Mouse (Mus musculus) G1E (cell line): ENCODE measurements around the gene Syvn1. TPM values are rescaled to one million over a fixed set of nuclear protein-coding genes. Genes with fewer than 3 reads are reported as not detected.

Experiments used
- ATAC-seq: 2 replicates; pipeline ENCODE4 v1.8.0; 2016; ENCODE audit warnings: mild to moderate bottlenecking; ENCODE audit not compliant: insufficient number of reproducible peaks, poor library complexity, low FRiP score, severe bottlenecking; ENCODE audit errors: extremely low read depth
- DNase-seq: peaks from one replicate; pipeline ENCODE4 v3.0.0; 2012; ENCODE audit warnings: low spot score
- H3K27me3 ChIP-seq: 2 replicates; pipeline ENCODE4 v1.6.1; 2012; ENCODE audit warnings: mild to moderate bottlenecking, low read length, inconsistent platforms; ENCODE audit not compliant: insufficient read depth
- H3K36me3 ChIP-seq: replicated peaks from 2 replicates; pipeline ENCODE3; 2012; ENCODE audit warnings: mild to moderate bottlenecking, inconsistent platforms
- H3K4me1 ChIP-seq: 2 replicates; pipeline ENCODE4 v1.6.1; 2012; ENCODE audit warnings: low read depth, low read length, inconsistent platforms, mixed read lengths; ENCODE audit not compliant: insufficient read depth
- H3K4me3 ChIP-seq: 2 replicates; pipeline ENCODE4 v1.5.1; 2012; ENCODE audit warnings: low read depth, mild to moderate bottlenecking, inconsistent platforms, low read length, moderate library complexity, mixed read lengths
- H3K9me3 ChIP-seq: replicated peaks from 2 replicates; pipeline ENCODE4 v1.6.1; 2012; ENCODE audit warnings: inconsistent platforms
- CTCF ChIP-seq: IDR thresholded peaks from 2 replicates; pipeline ENCODE4 v1.5.1; 2012; ENCODE audit warnings: low read depth, low read length, inconsistent platforms, mixed read lengths
- GATA1 ChIP-seq: IDR thresholded peaks from 2 replicates; pipeline ENCODE4 v1.6.1; 2012; ENCODE audit warnings: borderline replicate concordance, low read length, inconsistent platforms, mixed read lengths
- GATA2 ChIP-seq: IDR thresholded peaks from 2 replicates; pipeline ENCODE4 v1.6.1; 2012; ENCODE audit warnings: low read depth, low read length, inconsistent platforms, borderline replicate concordance
- POLR2AphosphoS5 ChIP-seq: IDR thresholded peaks from 2 replicates; pipeline ENCODE4 v1.6.1; 2012; ENCODE audit warnings: low read depth, low read length, inconsistent platforms; ENCODE audit not compliant: insufficient replicate concordance
- TAL1 ChIP-seq: conservative IDR thresholded peaks from 2 replicates; pipeline ENCODE4 v1.6.1; 2012; ENCODE audit warnings: low read depth, low read length, inconsistent platforms, mixed read lengths
- polyA plus RNA-seq: library from polyadenylated mRNA; stranded (reverse); fragments of >175 nt; gene quantifications from 2 replicates; pipeline ENCODE4 v1.2.3, GENCODE M21; 2012
- total RNA-seq, 2 experiments: library from RNA; stranded (forward) in 1 of 2; stranded (reverse) in 1 of 2; fragments of 200-1000 nt in 1 of 2; fragments of >200 nt in 1 of 2; fragmentation: Nextera tagmentation in 1 of 2; gene quantifications; 2 replicates each; pipeline ENCODE4 v1.2.3; 2014 to 2017

The Syvn1 gene
- total and polyA plus RNA-seq, 3 experiments: 4.8 to 78.2 (median 39.7) TPM

- Histone ChIP-seq H3K9me3 (no peaks in the 10 kb centered on the region), H3K27me3 (peaks cover 25% of the 10 kb centered on the region), H3K4me1 (peaks cover 40% of the 10 kb centered on the region), H3K36me3 (peaks cover 2% of the 10 kb centered on the region), H3K4me3 (no peak overlapping the region)
- DNase-seq (no peak), ATAC-seq (no peak)
- TF ChIP-seq GATA1 (no peak), GATA2 (no peak), POLR2AphosphoS5 (no peak), TAL1 (no peak), CTCF (no peak)
These were observed 23.3 kb upstream of the Syvn1 start for GRCm38 (mm10) chr19:6023059-6023458.

GRCm38 (mm10) chr19:6023930-6024329, 22.4 kb upstream of the Syvn1 start:
- peaks cover 35% of the 10 kb centered on the region for H3K4me1 ChIP-seq
- ATAC-seq (no peak), DNase-seq (no peak)
- H3K36me3 ChIP-seq: peaks cover 2% of the 10 kb centered on the region
- H3K27me3 ChIP-seq: peaks cover 26% of the 10 kb centered on the region
- no peaks in the 10 kb centered on the region for H3K9me3 ChIP-seq
- TF ChIP-seq CTCF: no peak
- TF ChIP-seq GATA2: no peak
- no peak for TF ChIP-seq GATA1
- TF ChIP-seq TAL1: no peak
- TF ChIP-seq POLR2AphosphoS5: no peak
- no peak overlapping the region for H3K4me3 ChIP-seq

- Histone ChIP-seq H3K4me1 (peaks cover 27% of the 10 kb centered on the region), H3K36me3 (no peaks in the 10 kb centered on the region), H3K9me3 (no peaks in the 10 kb centered on the region), H3K27me3 (peaks cover 30% of the 10 kb centered on the region), H3K4me3 (no peak overlapping the region)
- ATAC-seq (no peak), DNase-seq (no peak)
- TF ChIP-seq CTCF: no peak
These were observed 17.4 kb upstream of the Syvn1 start for GRCm38 (mm10) chr19:6028991-6029390.

- no peaks in the 10 kb centered on the region for H3K36me3 ChIP-seq
- H3K27me3 ChIP-seq: peaks cover 28% of the 10 kb centered on the region
- no peak for TF ChIP-seq CTCF
- no peak for TF ChIP-seq GATA2
- TF ChIP-seq TAL1: no peak
- no peak for TF ChIP-seq GATA1
- no peak for TF ChIP-seq POLR2AphosphoS5
- H3K9me3 ChIP-seq: no peaks in the 10 kb centered on the region
- ATAC-seq (no peak), DNase-seq (no peak)
- no peak overlapping the region for H3K4me3 ChIP-seq
- peaks cover 27% of the 10 kb centered on the region for H3K4me1 ChIP-seq
These were observed 16.9 kb upstream of the Syvn1 start for GRCm38 (mm10) chr19:6029426-6029825.

GRCm38 (mm10) chr19:6030520-6031280, 15.7 kb upstream of the Syvn1 start:
- H3K36me3 ChIP-seq: no peaks in the 10 kb centered on the region
- no peak for TF ChIP-seq GATA2
- TF ChIP-seq CTCF: no peak
- no peak for TF ChIP-seq TAL1
- no peak for TF ChIP-seq POLR2AphosphoS5
- no peak for TF ChIP-seq GATA1
- no peaks in the 10 kb centered on the region for H3K9me3 ChIP-seq
- H3K4me1 ChIP-seq: peaks cover 27% of the 10 kb centered on the region
- ATAC-seq (no peak), DNase-seq (no peak)
- peaks cover 17% of the 10 kb centered on the region for H3K27me3 ChIP-seq
- H3K4me3 ChIP-seq: no peak overlapping the region

GRCm38 (mm10) chr19:6035966-6036585, 10.3 kb upstream of the Syvn1 start:
- TF ChIP-seq GATA2: no peak
- TF ChIP-seq TAL1: no peak
- no peak for TF ChIP-seq GATA1
- TF ChIP-seq CTCF: no peak
- TF ChIP-seq POLR2AphosphoS5: no peak
- Histone ChIP-seq H3K36me3 (no peaks in the 10 kb centered on the region), H3K4me1 (peaks cover 14% of the 10 kb centered on the region; the same call in 1 of the 2 replicates), H3K9me3 (no peaks in the 10 kb centered on the region), H3K4me3 (no peak overlapping the region), H3K27me3 (peaks cover 10% of the 10 kb centered on the region)
- no peak for ATAC-seq
- DNase-seq: no peak

- no peak for DNase-seq
- no peak for TF ChIP-seq TAL1
- no peak for TF ChIP-seq GATA1
- no peak for TF ChIP-seq POLR2AphosphoS5
- no peak for TF ChIP-seq CTCF
- no peak for TF ChIP-seq GATA2
- Histone ChIP-seq H3K36me3 (peaks cover 13% of the 10 kb centered on the region), H3K27me3 (peaks cover 4% of the 10 kb centered on the region; the same call in 1 of the 2 replicates), H3K4me3 (no peak overlapping the region), H3K4me1 (peaks cover 14% of the 10 kb centered on the region), H3K9me3 (no peaks in the 10 kb centered on the region)
- ATAC-seq: no peak
These were observed 8.7 kb upstream of the Syvn1 start for GRCm38 (mm10) chr19:6037695-6038094.
